Mouse (Mus musculus) adrenal gland, adult 2 months (tissue): ENCODE results near the gene Alx3. TPM values are rescaled to one million over a fixed set of nuclear protein-coding genes. Genes with fewer than 3 reads are reported as not detected.

ENCODE experiments used
- DNase-seq: peaks from one replicate; pipeline ENCODE4 v3.0.0; 2021
- long read RNA-seq: library from polyadenylated mRNA; stranded (forward); transcript quantifications from one replicate; pipeline ENCODE4 v2.0.0, GENCODE M21; 2021
- polyA plus RNA-seq: library from polyadenylated mRNA; depleted of rRNA; stranded (reverse); fragments of >200 nt; gene quantifications from 2 replicates; pipeline ENCODE4 v1.2.3, GENCODE M21; 2012; rRNA removed
- total RNA-seq, 2 experiments: library from RNA; stranded (reverse); gene quantifications; 2 replicates each; pipeline ENCODE4 v1.2.3; 2021

Gene Alx3
- total RNA-seq (not detected), polyA plus RNA-seq (not detected in 2 replicates)
- long read RNA-seq: 0 reads

DNA sequence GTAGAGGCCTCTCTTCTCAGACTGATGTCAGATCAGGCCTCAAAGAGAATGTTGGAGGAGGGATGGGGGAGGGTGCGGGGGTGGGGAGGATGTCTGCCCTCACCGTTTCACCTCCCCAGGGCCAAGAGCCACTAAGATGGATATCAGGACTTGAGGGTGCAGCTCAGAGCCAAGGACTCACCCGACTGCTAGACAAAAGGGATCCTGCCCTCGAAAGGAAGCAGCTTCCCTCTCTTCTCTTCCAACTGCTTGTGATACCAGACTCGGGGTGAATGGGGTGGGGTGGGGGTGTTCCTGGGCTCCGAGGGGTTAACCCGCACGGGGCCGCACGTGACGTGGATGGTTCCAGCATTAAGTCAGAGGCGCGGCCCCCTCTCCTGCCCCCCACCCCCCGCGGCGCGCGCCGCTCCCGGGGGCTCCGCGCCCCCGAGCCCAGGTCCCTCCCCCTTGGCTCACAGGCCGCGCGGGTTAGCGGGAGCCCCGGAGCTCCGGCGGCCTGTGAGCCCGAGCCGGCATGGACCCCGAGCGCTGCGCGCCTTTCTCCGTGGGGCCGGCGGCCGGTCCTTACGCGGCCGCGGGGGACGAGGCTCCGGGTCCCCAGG is at the start of gene Alx3:
Alx3 (plus strand) TSS at position 370 of the 602 bp plus-strand sequence.
- no peak for DNase-seq

DNA sequence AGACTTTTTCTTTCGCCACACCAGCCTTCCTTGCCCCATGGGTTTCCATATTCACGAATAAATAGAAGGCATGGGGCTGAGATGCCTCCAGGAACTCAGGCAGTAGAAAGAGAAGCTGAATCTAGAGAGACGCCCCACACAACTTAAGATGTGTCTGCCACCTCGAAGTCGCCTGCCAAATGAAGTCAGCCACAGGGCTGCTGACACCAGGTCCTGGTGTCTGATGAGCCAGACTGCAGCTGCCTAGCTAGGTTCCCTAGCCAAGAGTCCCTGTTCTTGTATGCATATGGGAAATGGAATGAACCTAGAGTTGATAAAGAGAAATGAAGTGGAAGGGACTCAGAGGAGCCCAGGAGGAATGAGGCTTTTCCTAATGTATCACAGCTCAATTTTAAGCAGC is 49.6 kb upstream of the Alx3 start:
- no peak for DNase-seq

DNA sequence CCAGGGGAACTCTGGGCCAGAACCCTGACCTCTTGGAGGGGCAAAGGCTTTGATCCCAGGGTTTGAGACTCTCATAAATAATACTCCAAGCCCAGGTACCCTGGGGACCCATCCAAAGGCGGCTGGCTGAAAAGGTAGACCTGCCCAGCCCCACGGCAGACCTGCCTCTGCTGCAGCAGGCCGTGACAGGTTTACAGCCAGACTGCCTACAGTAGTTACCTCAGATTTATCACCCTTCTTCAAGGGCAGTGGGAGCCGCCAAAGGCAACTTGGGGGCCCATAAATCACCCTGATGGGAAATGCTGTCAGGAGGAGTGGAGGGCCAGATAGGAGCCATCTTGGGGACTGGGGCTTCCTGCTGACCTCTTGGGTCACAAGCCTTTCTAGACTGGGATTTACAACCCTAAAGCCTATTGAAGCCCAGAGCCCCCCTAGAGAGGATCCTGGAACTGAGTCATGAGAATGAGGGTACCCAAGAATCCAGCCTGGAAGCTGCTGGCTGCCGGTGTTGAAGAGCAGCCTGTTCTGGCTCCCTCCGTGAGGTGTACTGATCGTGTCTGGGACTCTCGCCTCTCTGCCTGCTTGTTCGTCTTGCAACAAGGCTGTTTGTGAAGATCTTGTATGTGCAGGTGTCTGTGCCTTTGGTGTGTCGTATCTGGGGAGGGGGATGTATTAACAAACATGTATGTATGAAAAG is 49.0 kb upstream of the Alx3 start:
- no peak for DNase-seq

DNA sequence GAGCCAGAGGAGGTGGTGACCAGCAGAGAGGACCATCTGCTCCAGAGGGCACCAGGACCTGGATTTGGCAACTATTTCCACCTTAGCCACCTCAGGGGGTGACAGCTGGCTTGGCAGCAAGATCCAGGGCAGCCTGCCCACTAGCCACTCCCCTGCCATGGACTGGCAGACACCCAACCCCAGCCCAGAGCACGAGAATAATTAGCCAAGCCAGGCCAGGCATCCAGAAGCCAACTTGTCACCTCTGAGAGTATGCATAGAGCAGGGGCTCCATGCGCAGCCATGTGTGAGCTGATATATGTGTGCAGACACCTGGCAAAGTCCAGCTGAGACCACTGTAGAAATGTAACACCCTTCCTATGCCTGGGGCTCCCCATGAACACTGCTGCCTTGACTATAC is 47.9 kb upstream of the Alx3 start:
- no peak for DNase-seq

DNA sequence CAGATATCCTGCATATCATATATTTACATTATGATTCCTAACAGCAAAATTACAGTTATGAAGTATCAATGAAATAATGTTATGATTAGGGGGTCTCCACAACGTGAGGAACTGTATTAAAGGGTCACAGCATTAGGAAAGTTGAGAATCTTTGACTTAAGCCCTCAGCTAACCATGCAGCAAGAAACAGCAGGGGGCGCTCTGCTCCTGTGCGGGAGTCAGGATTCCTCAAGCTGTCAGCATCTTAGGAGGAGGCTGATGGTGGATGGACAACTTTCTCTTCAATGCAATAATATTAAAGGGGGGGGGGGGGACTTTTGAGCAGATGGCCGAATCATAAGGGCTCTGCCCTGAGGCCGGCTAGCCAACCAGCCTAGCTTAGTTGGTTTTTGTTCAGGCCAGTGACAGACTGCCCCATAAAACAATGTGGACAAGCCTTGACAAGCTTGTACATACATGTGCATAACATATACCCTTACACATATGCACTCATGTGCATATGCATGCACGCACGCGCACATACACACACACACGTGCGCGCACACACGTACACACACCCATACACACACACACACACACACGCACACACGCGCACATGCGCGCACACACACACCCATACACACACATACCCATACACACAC is 44.3 kb upstream of the Alx3 start:
- peak; percentile 53 for DNase-seq

DNA sequence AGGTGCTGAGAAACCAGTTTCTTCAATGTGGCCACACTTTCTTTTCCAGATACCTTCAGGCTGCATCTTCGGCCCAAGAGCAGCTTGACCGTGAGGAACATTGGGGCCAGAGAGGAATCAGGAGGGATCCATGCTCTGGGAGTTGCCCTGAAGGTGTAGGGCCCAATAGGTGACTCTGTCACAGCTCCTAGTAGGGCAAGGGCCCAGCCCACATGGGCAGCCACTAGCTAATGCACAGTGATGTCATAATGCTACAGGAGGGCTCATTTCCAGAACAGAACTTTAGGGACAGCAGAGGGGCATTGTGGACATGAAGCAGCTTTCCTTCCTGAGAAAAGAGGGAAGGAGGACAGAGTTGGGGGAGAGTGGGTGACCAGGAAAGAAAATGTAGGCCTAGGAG is 40.0 kb upstream of the Alx3 start, which contains the start of gene Ubl4b:
Ubl4b (minus strand) TSS at position 232 of the 400 bp plus-strand sequence.
- DNase-seq: no peak

DNA sequence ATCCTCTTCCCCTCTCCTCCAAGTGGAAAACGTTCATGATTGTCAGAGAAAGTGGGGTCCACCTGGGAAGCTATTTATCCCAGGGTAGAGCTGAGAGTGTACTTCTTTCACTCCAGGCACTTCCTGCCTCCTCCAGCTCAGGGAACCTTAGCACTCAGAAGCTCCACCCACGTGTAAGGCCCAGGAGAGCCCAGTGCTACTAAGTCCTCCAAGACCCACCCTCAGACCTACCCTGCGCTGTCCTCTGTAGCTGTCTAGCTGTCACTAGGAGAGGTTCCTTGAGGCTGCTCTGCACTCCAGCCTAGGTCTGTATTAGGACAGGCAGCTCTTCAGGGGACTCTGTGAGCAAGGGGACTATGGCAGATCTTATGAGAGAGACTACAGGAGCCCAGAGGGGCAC is 36.1 kb upstream of the Alx3 start:
- no peak for DNase-seq

DNA sequence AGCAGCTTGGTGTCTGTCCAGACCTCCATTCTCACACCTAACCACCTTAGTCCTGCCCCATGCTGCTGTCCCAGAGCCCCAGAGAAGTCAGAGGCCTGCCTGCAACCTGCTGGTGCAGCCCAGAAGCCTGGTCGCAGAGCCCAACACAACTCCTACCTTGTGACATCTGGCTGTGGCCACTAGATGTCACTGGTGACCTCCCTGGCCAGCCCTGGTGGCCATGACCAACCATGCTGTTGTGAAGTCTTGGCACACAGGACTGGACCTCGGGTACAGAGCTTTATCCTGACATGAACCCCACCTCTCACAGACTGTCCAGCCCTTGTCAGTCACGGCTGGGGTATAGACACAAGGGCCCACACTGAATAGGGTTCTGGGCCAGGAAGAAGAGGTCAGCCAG is 35.6 kb upstream of the Alx3 start:
- DNase-seq: peak; percentile 78

DNA sequence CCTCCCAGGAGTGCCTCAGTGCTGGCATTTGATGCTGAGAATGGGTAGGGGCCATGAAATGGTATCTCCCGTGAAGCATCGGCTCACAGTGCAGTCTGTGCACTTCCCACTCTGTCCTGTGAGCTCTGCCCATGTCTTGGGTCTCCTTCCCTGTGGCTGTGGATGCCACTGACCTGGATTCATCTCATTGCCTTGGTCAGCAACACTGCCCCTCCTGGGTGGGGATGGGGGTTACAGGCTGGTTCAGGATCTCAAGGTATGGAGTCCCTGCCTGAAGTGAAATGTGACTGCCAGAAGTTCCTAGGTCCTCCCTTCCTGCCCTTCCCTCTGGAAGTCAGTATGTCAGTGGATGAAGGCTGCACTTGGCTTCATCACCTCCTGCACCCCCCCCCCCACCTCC is 32.7 kb upstream of the Alx3 start:
- DNase-seq: no peak

DNA sequence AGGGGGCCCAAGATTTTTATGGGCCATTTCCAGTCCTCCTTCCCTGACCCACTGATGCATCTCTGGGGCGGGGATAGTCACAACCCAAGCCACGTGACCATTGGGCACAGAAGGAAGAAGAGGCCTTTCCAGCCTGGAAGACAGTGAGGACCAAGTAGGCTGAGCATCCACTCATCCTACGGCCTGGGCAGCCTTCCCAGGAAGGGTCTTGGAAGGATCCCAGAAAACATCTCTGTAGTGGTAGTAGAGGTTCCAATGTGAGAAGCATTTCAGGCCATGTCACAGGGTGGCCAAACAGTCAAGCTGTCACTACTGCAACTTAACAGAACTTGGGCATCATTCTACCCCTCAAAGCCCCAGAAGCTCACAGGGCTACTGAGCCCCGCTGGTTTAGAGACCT is 32.2 kb upstream of the Alx3 start:
- no peak for DNase-seq

DNA sequence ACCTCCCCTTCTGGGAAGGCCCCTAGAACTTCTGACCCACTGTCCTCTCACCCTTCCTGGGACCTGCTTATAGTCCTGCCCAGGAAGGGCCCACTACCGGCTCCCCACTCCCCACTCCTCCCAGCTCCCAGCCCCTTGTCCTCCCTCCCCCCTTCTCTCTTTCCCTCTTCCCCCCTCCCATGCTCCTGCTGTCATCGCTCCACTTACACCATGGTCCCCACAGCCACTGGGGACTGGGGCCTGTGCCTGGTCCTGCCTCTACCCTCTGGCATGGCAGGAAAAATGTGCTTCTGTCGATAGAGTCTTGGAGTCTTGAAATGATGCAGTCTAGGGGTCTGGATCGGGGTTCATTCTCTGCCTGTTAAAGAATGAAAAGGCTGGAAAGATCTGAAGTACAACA is 31.0 kb upstream of the Alx3 start:
- no peak for DNase-seq

DNA sequence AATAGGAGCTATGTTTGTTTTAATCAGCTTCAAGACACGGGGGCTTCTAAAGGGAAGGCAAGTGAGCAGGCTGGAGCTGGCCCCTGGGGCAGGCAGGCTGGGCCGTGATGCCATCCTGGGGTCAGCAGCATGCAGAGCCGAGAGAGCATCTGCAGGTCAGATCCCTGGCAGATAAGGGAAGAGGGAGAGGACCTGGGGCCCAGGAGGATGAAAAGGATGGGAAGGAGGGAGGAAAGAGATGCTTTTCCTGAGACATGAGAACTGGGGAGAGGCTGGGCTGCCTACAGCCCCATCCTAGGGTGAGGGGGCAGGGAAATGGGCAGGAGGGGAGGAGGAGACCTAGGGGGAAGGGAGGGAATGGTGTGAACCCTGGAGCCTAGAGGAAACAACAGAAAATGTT is 29.5 kb upstream of the Alx3 start:
- no peak for DNase-seq

DNA sequence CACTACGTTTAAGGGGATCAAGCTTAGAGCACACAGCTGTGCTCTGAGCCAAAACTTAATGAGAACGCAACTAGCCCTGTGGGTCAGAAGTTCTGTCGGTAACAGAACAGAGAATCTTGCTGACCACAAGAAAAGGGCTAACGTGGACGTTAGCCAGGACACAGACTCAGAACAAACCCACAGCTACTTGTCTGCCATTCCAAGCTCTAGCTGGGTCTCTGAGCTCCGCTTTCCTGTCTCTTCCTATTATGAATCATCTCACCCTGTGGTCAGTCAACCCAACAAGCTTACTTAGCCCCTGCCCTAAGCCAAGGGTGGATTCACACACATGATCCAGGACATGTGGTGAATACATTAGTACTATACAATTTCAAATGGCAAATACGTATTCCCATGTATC is 27.1 kb upstream of the Alx3 start:
- DNase-seq: no peak

DNA sequence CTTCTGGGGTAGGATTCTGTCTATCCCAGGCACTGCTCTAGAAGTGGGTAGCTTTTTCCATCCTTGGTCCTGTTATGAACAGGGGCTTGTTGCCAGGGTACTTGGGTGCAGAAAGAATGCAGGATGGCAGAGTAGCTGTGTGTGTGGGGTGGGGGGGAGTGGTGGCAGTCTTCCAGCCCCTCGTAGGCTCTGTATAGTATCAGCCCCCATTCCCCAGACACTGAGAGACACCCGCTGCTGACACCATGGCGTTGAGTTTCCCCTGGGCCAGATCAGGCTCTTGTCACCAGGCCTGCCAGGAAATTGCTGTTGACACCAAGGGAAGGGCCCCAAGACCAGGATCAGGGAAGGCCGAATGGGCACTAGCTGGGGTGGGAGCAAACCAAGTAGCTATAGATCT is 26.1 kb upstream of the Alx3 start:
- DNase-seq: no peak

DNA sequence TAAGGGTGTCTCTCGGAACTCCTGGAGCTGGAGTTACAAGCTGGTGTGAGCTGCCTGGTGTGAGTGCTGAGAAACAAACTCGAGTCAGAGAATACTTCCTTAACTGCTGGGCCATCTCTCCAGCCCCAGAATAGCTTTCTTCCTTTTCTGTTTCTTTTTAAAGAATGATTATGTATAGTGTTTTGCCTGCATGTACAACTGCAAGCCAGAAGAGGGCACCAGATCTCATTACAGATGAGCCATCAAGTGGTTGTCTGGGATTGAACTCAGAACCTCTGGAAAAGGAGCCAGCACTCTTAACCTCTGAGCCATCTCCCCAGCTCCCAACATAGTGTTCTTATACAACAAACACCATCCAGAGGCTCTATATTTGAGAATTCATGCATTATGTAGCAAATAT is 23.6 kb upstream of the Alx3 start:
- no peak for DNase-seq

DNA sequence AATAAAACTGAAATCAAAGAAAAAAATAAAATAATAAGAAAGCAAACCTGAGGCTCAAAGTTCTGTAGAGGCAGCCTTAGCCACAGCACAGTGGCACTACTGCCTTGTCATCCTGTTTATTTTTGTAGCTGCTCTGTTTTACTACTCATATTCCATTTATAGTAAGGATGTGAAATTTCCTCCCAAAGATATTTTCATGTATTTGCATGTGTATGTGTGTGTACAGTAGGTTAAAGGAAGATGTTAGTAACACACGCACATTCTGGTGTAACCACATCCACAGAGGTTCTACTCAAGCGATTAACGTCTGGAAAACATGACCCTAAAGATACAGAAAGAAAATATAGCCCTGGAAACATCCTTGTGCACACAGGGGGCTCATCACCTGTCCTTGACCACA is 18.0 kb upstream of the Alx3 start:
- no peak for DNase-seq

DNA sequence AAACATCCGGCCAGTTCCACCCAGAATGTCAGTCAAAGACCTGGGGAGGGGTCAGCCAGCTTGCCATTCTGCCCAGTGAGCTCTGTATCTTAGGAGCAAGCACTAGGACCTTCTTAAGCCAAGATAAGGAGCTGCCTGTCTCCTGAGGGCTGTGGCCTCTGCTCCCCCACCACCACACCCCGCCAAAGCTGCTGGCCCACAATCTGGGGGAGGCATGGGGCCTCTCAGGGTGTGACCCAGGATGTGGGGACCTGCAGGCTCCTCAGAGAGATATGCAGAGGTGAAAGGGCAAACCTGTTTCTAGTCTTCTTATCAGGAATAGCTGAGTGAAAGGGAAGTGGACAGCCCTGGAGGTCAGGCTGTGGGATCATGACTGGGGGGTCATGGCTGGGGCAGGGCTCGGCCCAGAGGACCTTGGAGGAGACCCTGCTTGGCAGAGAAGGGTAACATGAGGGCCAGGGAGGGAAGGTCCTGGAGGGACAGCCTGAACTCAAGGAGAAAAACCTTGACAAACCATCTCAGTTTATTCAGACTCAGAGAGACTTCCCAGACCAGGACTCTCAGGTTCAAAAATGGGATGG is 16.9 kb upstream of the Alx3 start:
- no peak for DNase-seq

DNA sequence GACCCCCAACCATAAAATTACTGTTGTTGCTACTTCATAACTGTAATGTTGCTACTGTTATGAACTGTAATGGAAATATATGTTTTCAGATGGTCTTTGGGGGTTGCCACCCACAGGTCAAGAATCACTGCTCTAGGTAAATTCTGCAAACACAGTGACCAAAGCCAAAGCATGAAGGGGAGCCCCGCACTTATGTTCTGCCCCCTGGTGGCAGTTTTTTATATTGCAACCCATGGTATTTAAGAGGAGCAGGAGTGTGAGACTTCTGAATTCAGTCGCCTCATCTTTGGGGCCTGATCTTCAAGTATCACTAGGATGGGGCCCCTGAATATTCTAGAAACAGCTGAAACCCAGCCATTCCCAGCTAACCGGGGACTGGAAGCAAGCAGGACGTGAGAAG is 15.4 kb upstream of the Alx3 start:
- DNase-seq: peak; percentile 41

DNA sequence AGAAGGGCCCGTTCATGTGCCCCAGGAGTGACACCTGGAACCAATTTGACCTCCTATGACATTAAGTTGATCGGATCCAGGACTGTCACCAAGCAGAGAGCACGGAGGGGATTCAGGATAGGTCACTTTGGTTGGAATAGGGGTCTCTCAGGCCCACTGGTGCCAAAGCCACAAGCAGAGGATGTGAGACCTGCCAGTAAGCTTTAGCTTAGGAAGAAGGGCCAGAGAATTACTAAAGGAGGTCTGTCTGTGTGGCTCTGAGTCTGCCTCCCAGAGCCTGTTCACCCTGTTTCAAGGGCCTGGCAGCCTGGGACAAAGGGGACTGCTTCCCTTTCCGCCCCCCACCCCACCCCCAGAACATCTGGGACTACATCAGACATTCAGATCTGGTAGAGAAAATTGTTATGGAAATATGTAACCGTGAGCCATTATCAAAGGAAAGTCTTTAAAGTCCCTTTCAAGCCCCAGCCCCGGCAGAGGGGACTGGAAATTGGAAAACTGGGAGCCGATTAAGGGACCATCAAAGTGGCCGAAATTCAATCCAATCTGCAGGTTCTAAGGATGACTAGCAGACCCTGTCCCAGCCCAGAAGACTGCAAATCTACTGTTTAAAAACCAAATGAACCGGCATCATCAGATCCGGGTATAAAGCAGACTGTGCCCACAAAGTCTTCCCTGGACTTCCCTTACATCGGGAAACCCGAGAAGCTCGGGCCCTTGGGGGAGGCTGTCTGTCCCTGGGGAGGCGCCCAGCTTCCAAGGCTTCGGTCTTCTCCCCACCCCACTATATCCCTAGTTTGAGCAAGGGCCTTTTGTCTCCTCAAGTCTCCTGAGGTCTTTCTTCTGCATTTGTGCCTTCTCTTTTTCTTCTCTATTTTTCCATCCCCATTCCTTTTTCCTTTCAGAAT is 13.5 kb upstream of the Alx3 start:
- DNase-seq: no peak

DNA sequence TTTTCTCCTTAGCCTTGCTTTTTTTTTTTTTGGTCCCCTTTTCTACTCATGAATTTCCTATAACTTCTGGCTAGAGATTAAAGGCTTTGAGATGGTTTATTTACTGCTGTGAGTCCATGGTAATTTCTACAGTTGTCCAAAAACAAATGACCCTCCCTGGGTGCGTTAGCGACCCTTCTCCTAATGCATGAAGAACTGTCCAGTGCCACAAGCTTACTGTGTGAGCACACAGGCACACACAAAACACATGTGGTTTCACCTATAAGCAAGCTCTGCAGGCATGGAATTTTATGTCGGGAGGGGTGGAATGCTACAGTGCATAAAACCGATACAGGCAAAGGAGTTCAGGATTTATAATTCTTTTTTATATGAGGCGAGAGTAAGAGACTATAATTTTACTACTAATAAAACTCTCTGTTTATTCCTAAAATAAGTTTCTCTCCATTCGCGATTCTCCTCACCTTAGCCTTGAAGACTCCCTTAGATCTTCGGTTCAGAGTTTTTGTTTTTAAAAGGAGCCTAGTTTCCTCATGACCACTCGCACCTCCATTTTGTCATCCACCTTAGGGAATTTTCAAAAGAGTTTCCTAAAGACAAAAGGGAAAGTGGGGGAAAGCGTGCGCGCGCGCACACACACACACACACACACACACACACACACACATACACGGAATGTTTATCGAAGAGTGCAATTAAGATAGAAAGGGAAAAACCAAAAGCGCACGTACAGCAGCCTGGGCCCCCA is 12.5 kb upstream of the Alx3 start:
- DNase-seq: no peak
